Mouse (Mus musculus) B cell, adult 2 months (primary cell): ENCODE data around the gene Gm21616.
"Not testable (repeated sequence)": the region's sequence is repeated elsewhere in the genome, so short reads cannot be mapped to it uniquely, and the experiment has no call there.

Experiments used
- DNase-seq, 2 experiments: peaks; one replicate each; pipeline ENCODE4 v3.0.0; 2022

The Gm21616 gene

DNA sequence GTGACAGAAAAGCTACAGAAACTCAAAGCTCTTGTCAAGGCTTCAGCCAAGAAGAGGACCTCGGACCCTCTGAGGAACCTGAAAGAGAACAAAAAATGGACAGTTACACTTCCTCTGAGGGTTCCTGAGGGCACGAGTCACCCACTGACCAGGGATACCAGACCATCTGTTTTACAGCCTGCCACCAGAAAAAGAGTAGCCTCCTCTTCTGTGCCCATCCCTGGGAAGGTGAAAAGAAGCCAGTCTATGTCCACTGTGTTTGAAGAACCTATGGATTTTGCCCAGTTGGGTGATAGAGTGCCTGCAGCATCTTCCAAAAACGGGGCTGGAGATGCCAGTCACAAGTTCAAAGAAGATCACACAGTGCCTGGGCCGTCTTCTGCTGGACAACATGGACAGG is at the start of gene Gm21616:
Gm21616 (plus strand) TSS at position 301 of the 400 bp plus-strand sequence.
- DNase-seq = not testable (repeated sequence)
